Mouse (Mus musculus): ENCODE results near the gene Ttll12. TPM values are rescaled to one million over a fixed set of nuclear protein-coding genes. Genes with fewer than 3 reads are reported as not detected.

The Ttll12 gene
- total RNA-seq, 1 experiment from 2014 or later, result 22.3 TPM

- DNase-seq, result peak; percentile 73
Measured at GRCm38 (mm10) chr15:83526424-83527091, 68.4 kb downstream of the Ttll12 start, which contains the start of gene Bik. Gene Bik, plus strand, starts transcription at chr15:83526862.

Other genes starting within 250 kb of the Ttll12 start
- gene Arfgap3, start 244.9 kb downstream of the Ttll12 start, total RNA-seq (2021), result 19.9 and 25.2 TPM in 2 replicates
- gene Pacsin2, start 130.6 kb downstream of the Ttll12 start, total RNA-seq (2021), result 74.1 and 84.3 TPM in 2 replicates
- 6.6 and 7.1 TPM in 2 replicates for gene Ttll1, start 84.3 kb downstream of the Ttll12 start, total RNA-seq (2021)
- gene Bik, start 68.3 kb downstream of the Ttll12 start, total RNA-seq (2021), result 7.1 and 8.4 TPM in 2 replicates
- gene Tspo, start 31.6 kb downstream of the Ttll12 start, total RNA-seq (2021), result 344 and 362 TPM in 2 replicates
- 34.6 and 41.1 TPM in 2 replicates for gene Mcat, start 31.4 kb downstream of the Ttll12 start, total RNA-seq (2021)
- 5.9 and 6.6 TPM in 2 replicates for gene Scube1, start 129.9 kb upstream of the Ttll12 start, total RNA-seq (2021)
- gene Mpped1, start 184.3 kb upstream of the Ttll12 start, total RNA-seq (2021), result not detected in 2 replicates